Mouse (Mus musculus) forebrain, embryonic 12.5 days (tissue): ENCODE measurements around the gene Gsta2. TPM values are rescaled to one million over a fixed set of nuclear protein-coding genes. Genes with fewer than 3 reads are reported as not detected.
"Not testable (repeated sequence)": the region's sequence is repeated elsewhere in the genome, so short reads cannot be mapped to it uniquely, and the experiment has no call there.

Experiments
- ATAC-seq: fragments of 200-750 bp; cut with Nextera tagmentation; 2 replicates; pipeline ENCODE4 v1.8.0; 2017; ENCODE audit warnings: moderate TSS enrichment; ENCODE audit not compliant: low FRiP score
- H3K27ac ChIP-seq: fragments of 300-500 bp; sonication (generic); 2 replicates; pipeline ENCODE4 v1.5.1; 2016; ENCODE audit warnings: mild to moderate bottlenecking
- H3K27me3 ChIP-seq: fragments of 300-500 bp; sonication (generic); 2 replicates; pipeline ENCODE4 v1.6.1; 2016; ENCODE audit warnings: mild to moderate bottlenecking
- H3K36me3 ChIP-seq: fragments of 300-500 bp; sonication (generic); replicated peaks from 2 replicates; pipeline ENCODE4 v1.6.1; 2016; ENCODE audit warnings: mild to moderate bottlenecking
- H3K4me1 ChIP-seq: fragments of 300-500 bp; sonication (generic); 2 replicates; pipeline ENCODE4 v1.6.1; 2016
- H3K4me2 ChIP-seq: fragments of 300-500 bp; sonication (generic); 2 replicates; pipeline ENCODE4 v1.6.1; 2016; ENCODE audit warnings: mild to moderate bottlenecking, moderate library complexity
- H3K4me3 ChIP-seq: fragments of 300-500 bp; sonication (generic); replicated peaks from 2 replicates; pipeline ENCODE4 v1.5.1; 2016; ENCODE audit warnings: mild to moderate bottlenecking
- H3K9ac ChIP-seq: fragments of 300-500 bp; sonication (generic); 2 replicates; pipeline ENCODE4 v1.6.1; 2016; ENCODE audit warnings: mild to moderate bottlenecking
- H3K9me3 ChIP-seq: fragments of 300-500 bp; sonication (generic); 2 replicates; pipeline ENCODE4 v1.6.1; 2016
- WGBS: fragments of 180-500 bp; shearing (Covaris S2); methylation state at CpG from one replicate; pipeline ENCODE4 v1.1.7; 2016; 5-methylcytosine and 5-hydroxymethylcytosine counted together
- polyA plus RNA-seq: library from polyadenylated mRNA; unstranded; fragments of >200 nt; fragmentation: Nextera tagmentation; extraction: Ambion mirVana; gene quantifications from 2 replicates; pipeline ENCODE4 v1.2.1, GENCODE M21; 2016

Gsta2 gene
- polyA plus RNA-seq, 1 experiment from 2014 or later = not detected

DNA sequence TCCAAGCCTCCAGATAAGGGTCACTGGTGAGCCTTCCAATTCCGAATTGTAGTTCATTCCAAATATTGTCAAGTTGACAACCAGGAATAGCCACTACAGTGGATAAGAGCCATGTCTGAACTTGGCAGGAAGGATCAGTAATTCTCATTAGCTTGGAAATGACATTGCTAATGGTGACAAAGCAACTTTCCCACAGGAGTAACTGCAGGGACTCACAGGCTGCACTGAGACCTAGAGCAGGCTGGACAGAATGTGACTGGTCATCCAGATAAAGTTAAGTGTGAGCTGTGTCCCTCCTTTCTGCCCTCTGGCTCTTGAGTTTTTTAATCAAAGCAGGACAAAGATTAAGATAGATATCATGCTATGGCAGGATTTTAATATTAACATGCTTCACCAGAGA is 66.5 kb downstream of the Gsta2 start:
- H3K27ac ChIP-seq = not testable (repeated sequence)

DNA sequence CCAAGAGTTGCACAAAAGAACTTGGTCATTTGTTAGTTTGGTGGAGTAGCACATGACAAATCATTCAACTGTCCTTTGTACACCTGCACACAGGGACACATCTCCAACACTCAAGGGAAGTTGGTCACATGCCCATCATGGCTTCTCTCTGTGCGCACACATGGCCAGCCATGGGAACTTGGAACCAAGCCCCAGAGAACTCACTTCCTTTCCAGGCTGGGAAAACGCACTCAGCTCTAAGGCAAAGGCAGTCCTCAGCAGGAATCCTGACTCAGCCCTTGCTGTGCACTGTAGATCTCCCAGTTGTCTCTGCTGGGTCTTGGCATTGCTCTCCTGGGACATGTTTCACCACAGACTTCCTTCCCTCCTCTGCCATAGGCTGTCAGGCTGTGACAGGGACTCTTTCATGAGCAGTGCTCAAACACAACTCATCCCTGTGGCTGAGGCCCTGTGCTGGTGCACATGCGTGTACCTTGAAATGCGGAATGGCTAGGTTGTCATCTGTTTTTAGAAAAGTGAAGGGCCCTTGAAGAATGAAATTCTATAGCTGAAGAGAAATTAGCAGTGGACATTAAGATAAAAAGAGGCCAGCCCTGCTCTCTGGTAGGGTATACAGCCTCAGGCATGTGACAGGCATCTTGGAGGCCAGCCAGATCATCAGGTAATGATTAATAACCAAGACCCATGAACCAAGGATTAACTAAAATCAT is 73.4 kb downstream of the Gsta2 start:
- ATAC-seq, H3K27ac ChIP-seq, H3K9ac ChIP-seq, H3K27me3 ChIP-seq, H3K4me1 ChIP-seq, H3K4me3 ChIP-seq, H3K36me3 ChIP-seq, H3K9me3 ChIP-seq, H3K4me2 ChIP-seq: not testable (repeated sequence)
- 86% methylated on average over 4 of the region's 4 CpGs for WGBS

More for the DNA sequence above, 66.5 kb downstream of the Gsta2 start:
- H3K9me3 ChIP-seq, H3K4me3 ChIP-seq, H3K4me1 ChIP-seq, H3K27me3 ChIP-seq, H3K4me2 ChIP-seq, H3K36me3 ChIP-seq, H3K9ac ChIP-seq, ATAC-seq: not testable (repeated sequence)
- 72% methylated on average over 1 of the region's 1 CpGs for WGBS

Other genes with a start within 250 kb of the Gsta2 start
- gene Fbxo9, start 246.7 kb downstream of the Gsta2 start, polyA plus RNA-seq = 32.7 and 35.9 TPM in 2 replicates
- gene Ick, start 246.6 kb downstream of the Gsta2 start, polyA plus RNA-seq = 35.5 and 38.4 TPM in 2 replicates
- gene Gsta4, start 173.0 kb downstream of the Gsta2 start, polyA plus RNA-seq = 36.7 and 43.0 TPM in 2 replicates
- not detected in 2 replicates for gene Gsta1, start 125.1 kb downstream of the Gsta2 start, polyA plus RNA-seq
- not detected in 2 replicates for gene Gm3776, start 98.7 kb downstream of the Gsta2 start, polyA plus RNA-seq
- not detected in 2 replicates for gene Gm10639, start 65.9 kb downstream of the Gsta2 start, polyA plus RNA-seq
- gene Omt2a, start 41.0 kb downstream of the Gsta2 start, polyA plus RNA-seq = not detected in 2 replicates
- gene Omt2b, start 28.2 kb downstream of the Gsta2 start, polyA plus RNA-seq = not detected in 2 replicates
- gene Dppa5a, start 12.4 kb upstream of the Gsta2 start, polyA plus RNA-seq = 0.81 and 1.8 TPM in 2 replicates
- gene Ooep, start 22.9 kb upstream of the Gsta2 start, polyA plus RNA-seq = 5.6 and 6.3 TPM in 2 replicates
- gene Ddx43, start 40.0 kb upstream of the Gsta2 start, polyA plus RNA-seq = 0.17 and 0.27 TPM in 2 replicates
- 0.46 and 0.69 TPM in 2 replicates for gene Cgas, start 87.4 kb upstream of the Gsta2 start, polyA plus RNA-seq
- 24.4 and 26.1 TPM in 2 replicates for gene Mto1, start 92.4 kb upstream of the Gsta2 start, polyA plus RNA-seq
- 0.68 and 0.75 TPM in 2 replicates for gene Gm17324, start 93.0 kb upstream of the Gsta2 start, polyA plus RNA-seq
- gene Eef1a1, start 133.4 kb upstream of the Gsta2 start, polyA plus RNA-seq = 3,508 and 3,592 TPM in 2 replicates
- 13.5 and 13.7 TPM in 2 replicates for gene Slc17a5, start 232.3 kb upstream of the Gsta2 start, polyA plus RNA-seq